Mouse (Mus musculus) testis, postnatal 10 days (tissue): ENCODE results near the gene Cldn15.
"Not testable (repeated sequence)": the region's sequence is repeated elsewhere in the genome, so short reads cannot be mapped to it uniquely, and the experiment has no call there.

Experiments
- DNase-seq: peaks from one replicate; pipeline ENCODE4 v3.0.0; 2021; ENCODE audit warnings: low spot score

The Cldn15 gene

DNA sequence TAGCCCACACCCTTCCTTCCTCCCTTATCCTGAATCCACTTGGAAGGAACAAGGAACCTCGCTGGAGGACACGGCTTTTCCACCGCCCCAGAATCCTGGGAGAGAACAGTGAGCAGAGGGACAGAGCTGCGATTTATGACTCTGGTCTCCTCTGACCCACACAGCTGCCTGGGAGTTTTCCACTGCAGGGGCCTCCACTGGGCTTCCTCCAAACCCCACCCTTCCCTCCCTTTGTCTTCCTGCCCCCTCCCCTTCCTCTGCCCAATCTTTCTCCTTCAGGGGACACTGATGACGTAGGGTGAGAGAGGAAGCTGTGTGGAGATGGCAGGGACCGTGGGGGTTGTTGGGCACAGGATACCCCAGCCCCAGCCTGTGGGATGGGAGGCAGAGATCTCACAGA, at the start of gene Cldn15:
Cldn15 (plus strand) TSS at position 286 of the 400 bp plus-strand sequence.
- DNase-seq, result no peak

DNA sequence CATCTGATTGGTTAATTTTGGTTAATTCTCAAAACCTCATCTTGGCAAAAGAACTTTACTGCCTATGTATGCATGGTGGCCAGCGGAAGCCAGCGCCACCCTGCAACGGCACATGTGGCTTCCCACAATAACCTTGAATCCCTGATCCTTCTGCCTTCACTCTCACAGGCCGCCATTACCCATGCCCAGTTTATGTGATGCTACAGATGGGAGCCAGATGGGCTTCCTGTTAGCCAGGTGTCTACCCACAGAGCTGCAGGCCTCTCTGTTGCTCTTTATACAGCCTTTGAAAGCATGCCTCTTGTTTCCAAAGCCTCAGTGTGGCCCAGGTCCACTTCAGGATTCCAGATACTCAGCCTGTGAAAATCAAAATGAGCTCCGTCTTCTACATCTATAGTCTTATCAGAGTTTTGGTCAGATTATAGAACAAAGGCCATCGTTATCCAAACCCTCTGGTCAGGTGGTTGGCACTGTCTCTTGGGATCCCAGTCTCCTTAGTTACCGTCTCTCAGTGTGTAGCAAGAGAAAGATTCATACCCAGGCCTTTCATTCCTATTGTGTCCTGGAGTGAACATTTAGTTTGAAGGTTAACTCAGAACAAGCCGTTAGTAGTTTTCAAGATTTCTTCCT, 48.7 kb upstream of the Cldn15 start:
- DNase-seq, result no peak

DNA sequence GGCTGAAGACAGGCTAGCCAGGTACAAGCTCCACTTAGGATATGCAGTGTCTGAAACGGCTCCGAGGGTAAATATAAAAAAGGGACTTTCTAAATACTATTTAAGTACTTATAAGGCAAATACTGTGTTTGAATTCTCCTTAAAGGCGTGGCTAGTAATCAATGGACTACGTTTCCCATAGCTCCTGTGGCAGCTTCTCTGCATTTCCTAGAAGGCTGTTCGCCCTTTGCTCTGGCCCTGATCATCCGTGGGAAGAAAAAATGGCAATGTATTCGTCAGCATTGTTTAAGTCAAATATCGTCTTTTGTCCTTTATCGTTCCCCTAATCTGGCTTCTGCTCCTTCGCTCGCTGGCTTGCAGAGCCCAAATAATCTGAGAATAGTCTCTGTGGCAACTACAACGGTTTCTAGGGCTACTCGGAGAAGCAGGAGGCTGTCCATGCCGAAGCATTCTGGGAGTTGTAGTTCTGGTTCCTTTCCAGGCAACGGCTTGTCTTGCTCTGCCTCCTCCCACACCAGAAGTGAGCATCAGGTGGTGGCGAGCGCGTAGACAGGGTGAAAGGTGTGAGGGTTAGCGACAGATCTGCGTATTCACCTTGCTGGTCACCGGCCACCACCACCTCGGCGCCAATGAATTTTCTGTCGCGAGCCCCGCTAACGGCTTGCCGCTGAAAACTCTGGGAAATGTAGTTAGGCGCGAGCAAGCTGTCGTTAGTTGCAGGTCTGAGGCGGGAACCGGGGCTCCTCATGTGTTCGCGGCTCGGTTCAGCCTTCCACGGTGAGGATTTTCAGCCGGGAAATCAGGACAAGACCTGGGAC, 47.6 kb upstream of the Cldn15 start:
- DNase-seq, result peak; percentile 73

DNA sequence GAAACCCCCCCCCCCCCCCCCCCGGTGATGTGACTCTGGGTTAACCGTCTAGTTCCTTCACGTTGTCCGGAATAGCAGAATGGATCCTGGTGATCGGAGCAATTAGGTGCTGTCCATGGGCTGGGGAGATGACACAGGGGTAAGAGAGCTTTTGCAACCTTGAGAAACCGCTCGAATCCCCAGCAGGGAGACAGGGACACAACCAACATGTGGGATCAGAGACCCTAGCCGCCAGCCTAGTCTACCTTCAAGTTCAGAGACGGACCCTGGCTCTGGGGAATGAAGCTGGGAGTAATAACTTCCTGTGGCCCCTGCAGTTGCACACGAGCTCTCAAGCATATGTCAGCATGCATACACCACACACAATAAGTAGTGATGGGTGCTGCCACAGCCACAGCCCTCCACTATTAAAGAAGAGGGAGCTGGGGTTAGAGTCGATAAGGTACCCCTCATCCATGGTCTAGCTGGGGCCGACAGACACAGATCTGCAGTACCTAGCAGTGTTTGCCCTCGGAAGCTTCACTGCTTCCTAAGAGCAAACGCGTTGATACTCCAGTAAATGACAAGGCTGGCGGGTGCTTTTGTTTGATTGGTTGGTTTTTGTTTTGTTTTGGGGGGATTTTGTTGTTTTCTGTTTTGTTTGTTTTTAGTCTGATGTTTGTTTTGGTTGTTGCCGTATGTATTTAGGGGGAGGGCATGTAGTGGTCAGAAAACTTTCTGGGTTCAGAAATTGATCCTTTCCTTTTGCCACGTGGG, 46.7 kb upstream of the Cldn15 start:
- no peak for DNase-seq

DNA sequence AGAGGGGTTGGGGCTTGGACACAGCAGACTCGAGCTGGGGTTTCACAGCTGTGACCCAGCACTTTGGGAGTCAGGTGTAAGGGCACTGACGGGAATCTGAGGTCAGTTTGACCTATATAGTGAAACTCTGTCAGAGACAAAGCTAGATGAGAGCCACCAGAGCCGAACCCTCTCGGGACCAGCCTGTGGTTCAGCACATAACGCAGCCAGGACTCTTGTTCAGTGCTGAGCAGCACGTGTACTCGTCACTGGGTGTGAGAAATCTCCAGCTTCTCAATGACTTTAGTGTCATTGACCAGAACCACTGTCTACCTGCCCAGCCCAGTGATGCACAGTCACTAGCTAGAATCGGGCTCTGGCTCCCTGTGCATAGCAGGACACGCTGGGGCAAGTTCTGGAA, 43.6 kb upstream of the Cldn15 start:
- DNase-seq, result no peak

DNA sequence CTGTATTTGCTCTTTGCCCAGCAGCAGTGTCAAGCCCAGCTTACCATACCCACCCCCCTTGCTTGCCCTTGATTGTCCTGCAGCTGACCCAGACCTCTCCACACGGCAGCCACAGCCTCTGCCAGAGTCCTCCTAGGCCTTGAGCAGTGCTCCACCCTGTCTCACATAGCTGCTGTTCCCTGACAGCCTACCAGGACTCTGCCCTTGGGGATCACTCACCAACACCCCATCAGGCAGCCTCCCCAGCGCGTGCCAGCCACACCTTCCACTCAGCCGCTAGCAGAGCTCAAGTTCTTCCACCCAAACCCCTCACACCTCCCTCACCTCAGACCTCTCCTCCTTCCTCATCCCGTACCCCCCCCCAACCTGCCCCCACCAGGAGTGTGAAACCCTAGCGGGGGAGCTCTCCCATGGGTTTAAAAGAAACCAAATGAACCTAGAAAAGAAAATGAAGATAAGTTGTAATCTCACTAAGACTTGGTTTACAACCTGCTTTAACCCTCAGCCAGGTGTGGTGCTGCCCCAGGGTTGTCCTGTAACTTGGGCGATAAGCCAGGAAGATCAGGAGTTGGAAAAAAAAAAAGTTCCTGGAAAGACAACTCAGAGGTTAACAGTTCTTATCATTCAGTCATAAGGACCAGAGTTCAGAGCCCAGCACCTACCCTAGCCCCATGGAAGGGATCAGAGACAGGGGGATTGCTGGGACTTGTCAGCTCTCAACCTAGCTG, 42.5 kb upstream of the Cldn15 start:
- DNase-seq, result no peak

DNA sequence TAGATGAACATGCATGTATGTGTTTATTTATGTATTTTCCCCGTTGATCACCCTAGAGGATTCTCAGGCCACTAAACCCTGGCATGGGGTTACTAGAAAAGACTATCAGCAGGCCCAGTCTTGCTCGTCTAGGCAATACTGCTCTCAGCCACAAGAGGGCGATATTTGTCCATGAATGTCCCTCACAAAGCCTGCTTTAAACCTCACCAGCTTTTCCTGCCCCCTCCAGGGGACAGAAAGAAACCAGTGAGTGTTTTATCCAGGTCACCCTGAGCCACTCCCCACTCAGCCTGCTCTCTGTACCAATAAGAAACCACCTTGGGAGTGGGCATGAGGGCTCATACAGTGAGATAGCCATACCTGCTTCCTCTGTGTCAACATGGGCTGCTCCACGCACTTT, 37.3 kb upstream of the Cldn15 start:
- peak; percentile 89 for DNase-seq

DNA sequence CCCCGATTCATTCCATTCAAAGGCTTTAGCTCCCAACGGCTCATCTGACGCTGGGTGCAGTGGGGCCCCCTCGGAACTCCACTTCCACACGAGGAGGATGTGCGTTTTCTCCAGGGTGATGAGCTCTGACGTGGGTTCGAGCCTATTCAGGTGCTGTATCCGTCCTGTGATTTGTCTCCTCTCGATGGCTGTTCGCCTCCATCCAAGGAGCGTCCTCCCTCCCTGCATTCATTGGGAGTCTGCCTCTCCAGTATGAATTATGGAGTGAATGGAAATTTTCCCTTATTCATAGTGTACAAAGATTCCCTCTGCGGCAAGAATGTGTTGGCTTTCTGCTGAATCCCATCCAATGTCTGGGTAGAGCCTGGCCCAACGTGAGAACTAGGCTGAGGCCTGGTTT, 34.5 kb upstream of the Cldn15 start:
- no peak for DNase-seq

DNA sequence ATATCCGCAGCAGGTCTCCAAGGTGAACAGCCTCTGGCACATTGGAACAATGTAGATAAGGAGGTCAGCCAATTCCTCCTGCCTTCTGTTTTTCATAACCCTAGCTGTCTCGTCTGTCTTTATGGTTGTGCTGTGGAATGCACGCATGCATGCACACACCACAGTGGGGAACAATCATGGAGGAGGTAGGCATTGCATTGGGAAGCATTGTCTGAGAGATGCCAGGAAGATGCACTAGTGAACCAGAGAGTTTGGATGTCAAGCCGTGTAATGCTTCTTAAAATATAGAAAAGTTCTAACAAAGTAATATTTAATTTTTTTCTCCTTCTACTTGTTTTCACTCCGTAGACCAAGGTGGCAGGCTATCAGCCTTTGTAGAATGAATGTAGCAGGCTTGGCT, 33.5 kb upstream of the Cldn15 start:
- DNase-seq, result no peak

DNA sequence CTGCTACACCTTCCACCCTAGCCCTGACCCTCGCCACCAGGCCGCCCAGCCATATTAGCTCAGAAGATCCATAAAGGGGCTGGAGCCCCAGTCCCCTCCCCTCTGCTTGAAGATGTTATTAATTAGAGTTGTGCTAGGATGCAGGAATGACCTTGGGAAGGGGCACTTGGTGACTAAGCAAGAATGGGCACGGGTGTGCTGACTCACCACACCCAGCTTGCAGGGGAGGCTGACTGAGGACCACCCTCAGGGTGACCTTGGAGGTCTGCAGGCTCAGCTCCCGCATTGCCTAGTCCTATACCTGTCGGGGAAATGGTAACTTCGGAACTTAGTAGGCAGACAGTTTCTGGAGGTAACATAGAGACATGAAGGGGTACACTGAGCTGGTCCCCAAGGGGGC, 32.5 kb upstream of the Cldn15 start:
- DNase-seq, result no peak

DNA sequence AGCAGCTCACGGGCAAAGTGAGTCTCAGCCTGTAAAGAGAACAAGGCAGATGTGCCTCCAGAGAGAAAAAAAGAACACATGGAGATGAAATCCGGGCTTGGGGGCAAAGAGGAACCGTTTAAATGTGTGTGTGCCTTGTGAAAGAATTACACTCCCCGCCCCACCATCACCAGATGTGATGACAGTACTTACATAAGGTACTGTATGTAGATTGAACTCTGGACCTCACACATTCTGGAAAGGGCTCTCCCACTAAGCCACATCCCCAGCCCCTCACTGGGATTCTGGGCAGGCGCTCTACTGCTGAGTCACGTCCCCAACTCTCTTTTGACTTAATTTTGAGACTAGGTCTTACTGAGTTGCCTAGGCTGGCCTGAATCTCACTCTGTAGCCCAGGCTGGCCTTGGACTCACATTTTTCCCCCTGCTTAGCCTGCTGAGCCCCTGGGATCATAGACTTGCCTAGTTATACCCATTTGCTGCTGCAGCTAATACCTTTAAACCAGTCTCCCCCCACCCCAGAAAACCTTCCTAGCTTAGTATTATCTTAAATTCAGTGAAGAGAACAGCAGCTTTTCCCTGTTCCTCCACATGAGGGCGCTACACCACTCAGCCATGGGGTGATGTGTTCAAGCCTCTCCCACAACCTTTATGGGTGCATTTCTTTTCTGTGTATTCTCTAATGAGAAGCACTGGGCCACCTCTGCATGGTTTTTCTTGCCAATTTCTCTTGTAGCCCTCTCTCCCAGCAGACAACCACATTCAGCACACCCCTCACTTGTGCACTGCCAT, 30.3 kb upstream of the Cldn15 start:
- no peak for DNase-seq

DNA sequence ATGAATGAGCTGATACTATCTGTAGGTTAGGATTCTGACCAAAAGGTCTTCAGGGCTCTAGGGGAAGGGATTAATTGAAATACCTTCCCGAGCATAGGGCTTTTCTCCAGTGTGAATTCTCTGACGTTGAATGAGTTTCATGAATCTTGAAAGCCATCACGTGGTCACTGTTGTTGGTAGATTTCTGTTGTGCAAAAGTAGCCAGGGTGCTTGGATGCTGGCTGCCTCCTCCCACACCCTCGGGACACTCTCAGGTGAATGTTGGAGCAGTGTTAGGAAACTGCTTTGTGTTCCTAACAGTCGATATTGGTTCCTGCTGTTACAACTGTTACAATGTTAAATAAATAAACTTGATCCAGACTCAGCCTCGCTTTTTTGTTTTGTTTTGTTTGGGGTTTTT, 29.7 kb upstream of the Cldn15 start:
- DNase-seq, result no peak

DNA sequence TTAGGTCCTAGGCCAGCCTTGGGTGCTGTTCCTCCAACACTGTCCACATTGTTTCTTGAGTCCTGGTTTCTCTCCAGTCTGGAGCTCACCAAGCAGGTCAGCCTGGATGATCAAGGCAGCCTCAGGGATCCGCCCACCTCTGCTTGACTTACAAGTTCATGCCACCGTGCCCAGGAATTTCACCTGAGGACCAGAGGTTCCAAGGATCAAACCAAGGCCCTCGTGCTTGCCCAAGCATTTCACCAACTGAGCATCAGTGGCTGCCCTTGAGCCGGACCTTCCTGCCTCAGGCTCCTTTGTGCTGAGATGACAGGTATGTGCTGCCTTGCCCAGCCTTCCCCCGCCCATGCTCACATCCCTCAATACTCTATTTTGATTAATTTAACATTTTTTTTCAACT, 28.8 kb upstream of the Cldn15 start:
- DNase-seq, result no peak

DNA sequence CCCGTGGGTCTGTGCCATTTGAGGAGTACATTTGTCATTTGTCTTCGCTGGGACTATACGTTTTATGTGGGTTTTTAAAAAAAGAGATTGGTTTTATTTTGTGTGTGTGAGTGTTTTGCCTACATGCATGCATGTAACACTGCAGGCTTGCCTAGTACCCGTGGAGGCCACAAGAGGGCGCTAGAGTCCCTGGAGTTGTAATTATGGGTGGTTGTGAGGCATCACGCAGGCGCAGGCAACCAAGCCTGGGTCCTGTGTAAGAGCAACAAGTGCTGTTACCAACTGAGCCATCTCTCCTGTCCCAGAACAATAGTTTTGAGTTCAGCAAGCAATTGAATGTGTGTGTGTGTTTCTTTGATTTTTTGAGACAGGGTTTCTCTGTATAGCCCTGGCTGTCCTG, 27.1 kb upstream of the Cldn15 start:
- no peak for DNase-seq

DNA sequence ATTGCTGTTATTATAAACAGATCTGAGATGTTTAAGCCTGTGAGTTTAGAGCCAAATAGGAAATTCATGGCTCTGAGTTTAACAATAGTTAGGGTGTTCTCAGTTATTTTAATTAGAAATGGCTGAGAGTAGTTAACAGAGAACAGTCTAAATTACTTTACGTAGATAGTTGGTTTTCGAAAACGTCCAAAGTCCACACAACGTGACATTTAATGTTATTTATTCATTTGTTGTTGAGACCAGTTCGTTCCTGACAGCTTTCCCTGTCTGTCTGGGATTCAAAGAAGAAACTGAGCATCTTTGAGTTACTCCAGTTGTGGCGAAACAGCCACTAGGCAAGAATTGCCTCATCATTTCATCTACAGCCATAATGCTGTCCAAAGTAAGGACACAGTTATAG, 26.4 kb upstream of the Cldn15 start:
- DNase-seq, result not testable (repeated sequence)

DNA sequence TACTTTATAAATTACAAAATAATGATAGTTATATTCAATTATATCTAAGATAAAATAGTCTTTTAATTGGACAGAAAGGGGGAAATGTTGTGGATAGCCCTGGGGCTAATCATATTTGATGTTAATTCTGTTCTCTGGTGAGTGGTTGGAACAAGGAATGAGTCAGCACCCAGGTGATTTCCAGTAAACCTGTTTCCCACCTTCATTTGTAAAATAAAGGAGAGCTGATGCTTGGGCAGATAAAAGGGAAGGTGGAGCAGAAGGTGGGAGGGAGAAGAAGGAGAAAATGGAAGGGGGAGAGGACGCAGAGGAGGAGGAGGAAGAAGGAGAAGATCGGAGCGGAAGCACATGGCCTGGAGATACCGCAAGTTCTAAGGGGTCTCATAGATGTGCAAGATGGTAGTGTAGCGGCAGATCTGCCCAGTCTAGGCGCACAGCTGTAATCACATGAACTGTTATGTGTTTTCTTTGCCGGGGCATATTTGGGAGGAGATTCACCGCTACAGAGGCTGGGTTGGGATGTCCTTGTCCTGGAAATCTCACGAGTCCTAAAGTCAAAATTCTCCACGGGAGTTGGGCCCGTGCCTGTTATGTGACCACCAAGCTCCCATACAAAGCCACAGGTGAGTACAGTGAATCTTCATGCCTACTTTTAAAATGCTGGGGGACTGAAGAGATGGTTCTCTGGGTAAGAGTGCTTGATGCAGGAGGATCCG, 25.4 kb upstream of the Cldn15 start:
- DNase-seq, result no peak

DNA sequence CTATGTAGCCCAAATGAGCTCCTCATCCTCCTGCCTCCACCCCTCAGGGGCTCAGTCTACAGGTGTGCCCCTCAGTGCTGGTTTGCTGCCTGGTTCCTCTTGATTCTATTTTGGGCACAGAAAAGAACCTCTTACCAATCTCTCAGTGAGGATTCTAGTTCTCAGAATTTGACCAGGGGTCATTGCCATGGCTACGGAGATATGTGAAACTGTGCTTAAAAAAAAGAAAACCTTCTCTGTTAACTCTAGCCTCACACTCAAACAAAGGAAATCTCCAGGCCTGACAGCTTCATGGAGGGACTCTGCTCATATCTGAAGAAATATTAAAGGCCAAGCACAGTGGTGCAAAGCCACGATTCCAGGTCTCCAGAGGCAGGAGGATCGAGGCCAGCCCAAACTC, 23.6 kb upstream of the Cldn15 start:
- DNase-seq, result no peak

DNA sequence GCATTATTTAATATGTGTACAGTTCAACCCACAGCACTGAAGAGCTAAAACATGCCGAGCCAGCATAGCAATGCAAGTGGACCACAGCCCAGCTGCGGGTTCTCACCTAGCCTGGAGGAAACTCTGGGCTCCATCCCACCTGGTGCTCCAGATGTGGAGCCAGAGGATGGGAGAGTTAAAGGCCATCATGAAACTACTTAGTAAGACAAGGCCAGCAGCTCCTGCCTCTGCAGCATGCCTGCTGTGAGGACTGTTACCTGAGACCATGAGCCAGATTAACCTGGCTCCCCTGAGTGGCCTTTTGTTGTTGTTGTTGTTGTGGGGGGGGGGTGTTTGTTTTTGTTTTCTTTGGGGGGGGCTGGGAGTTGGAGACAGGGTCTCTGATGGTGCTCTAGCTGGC, 23.0 kb upstream of the Cldn15 start:
- no peak for DNase-seq

DNA sequence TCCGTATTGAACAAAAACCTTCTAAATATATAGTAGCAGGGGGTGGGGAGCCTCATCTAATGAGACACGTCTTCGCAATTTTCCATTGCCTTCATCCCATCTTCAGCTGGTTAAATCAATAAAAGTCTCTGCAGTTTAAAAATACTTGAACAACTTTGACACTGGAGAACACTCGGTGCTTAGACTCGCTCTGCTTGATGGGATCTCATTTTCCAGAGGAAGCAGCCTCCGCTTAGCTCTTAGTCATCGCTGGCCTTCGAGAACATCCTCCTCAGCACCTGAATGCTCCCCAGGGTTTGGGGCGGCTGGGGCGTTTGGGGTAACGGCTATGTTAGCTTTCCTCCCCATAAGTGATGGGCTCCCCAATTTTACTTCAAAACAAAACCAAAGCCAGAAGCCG, 21.3 kb upstream of the Cldn15 start:
- no peak for DNase-seq

DNA sequence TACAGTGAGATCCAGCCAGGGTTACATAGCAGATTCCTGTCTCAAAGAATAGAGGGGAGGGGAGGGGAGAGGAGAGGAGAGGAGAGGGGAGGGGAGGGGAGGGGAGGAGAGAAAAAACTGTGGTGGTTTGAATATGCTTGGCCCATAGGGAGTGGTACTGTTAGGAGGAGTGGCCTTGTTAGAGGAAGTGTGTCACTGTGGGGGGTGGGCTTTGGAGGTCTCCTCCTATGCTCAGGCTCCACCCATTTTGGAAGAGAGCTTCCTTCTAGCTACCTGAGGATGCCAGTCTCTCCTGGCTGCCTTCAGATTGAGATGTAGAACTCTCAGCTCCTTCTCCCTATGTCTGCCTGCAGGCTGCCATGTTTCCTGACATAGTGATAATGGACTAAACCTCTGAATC, 18.5 kb upstream of the Cldn15 start:
- DNase-seq, result no peak
